Mouse (Mus musculus) frontal cortex, adult 2 months (tissue): ENCODE results near the gene Scap. TPM values are rescaled to one million over a fixed set of nuclear protein-coding genes. Genes with fewer than 3 reads are reported as not detected.
"Not testable (repeated sequence)": the region's sequence is repeated elsewhere in the genome, so short reads cannot be mapped to it uniquely, and the experiment has no call there.

Source experiments
- DNase-seq, 2 experiments: peaks; one replicate each; pipeline ENCODE4 v3.0.0; 2022; ENCODE audit warnings: low spot score in 1 of 2; ENCODE audit errors: extremely low spot score in 1 of 2
- polyA plus RNA-seq: library from polyadenylated mRNA; depleted of rRNA; stranded (reverse); fragments of >200 nt; gene quantifications from 2 replicates; pipeline ENCODE4 v1.2.3, GENCODE M21; 2012

The Scap gene
- polyA plus RNA-seq, 1 experiment, result 45.8 TPM

DNA sequence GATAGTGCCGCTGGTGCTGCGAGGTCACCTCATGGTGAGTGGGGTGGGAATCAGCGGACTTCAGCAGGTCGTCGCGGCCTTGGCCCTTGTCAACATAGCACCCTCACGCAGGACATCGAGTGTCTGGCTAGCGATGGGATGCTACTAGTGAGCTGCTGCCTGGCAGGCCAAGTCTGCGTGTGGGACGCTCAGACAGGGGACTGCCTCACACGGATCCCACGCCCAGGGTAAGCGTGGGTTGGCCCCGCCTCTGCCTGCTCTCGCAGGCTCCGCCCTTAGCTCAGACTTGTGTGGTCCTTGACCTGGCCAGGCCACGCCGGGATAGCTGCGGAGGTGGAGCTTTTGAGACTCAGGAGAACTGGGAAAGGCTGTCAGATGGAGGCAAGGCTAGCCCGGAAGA, 47.6 kb downstream of the Scap start:
- DNase-seq, result no peak

DNA sequence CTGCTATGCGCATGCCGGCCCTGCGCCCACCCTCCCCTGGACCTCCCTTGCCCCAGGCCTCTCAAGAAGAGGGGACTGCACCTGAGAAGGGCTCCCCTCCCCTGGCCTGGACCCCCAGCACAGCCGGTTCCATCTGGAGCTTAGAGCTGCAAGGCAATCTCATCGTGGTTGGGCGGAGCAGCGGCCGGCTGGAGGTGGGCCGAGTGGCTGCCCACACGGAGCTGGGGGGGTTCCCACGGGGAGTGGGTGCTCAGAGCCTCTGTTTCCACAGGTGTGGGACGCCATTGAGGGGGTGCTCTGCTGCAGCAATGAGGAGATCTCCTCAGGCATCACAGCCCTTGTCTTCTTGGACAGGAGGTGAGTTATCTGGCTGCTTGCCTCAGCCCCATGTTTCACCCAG, 48.2 kb downstream of the Scap start:
- no peak for DNase-seq

DNA sequence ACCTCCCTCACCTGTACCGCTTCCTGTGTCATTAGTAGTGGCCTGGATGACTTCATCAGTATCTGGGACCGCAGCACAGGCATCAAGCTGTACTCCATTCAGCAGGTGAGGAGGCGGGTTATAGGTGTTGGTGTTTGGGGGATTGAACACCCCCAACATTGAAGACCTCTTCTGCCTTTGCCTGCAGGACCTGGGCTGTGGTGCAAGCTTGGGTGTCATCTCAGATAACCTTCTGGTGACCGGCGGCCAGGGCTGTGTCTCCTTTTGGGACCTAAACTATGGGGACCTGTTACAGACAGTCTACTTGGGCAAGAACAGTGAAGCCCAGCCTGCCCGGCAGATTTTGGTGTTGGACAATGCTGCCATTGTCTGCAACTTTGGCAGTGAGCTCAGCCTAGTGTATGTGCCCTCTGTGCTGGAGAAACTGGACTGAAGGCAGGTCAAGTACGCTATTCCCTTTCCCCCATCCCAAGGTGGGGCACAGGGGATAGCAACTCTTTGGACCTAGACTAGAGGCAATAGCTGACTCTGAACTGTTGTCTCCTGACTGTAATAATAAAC, 51.4 kb downstream of the Scap start:
- no peak for DNase-seq

DNA sequence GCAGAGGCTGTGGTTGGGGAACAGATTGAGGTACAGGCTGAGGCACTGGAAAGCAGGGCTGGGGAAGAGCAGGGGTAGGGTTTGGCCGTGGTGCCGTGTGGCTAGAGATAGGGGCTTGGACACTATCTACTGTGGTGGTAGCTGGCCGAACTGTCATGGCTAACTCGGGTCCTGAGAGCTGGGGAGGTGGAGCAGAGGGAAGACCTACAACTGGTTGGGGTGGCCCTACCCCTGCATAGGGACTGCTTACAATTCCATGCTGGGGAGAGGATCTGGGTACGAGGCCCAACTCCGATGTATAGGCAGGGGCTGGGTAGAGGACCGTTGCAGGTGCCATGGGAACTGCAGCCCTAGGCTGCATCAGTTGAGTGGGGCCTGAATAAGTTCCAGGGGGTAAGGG, 54.9 kb downstream of the Scap start:
- DNase-seq, result no peak

DNA sequence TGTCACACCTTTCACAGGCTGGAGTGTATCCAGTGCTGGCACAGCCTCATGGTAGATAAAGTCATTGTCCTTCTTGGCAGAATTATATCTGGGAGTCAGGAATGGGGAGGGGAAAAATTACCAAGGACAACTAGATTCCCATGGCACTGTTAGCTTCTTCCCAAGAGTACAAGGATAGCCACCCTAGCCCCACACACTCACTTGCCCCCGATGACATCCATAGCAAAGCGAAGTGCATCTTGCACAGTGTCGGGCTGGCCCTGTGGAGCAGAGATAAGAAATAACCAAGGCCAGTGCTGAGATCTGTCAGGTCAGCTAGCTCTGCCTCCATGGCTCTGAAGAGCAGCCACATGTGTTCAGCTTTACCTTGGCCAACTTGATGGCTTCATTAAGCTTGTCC, 57.8 kb downstream of the Scap start:
- no peak for DNase-seq

DNA sequence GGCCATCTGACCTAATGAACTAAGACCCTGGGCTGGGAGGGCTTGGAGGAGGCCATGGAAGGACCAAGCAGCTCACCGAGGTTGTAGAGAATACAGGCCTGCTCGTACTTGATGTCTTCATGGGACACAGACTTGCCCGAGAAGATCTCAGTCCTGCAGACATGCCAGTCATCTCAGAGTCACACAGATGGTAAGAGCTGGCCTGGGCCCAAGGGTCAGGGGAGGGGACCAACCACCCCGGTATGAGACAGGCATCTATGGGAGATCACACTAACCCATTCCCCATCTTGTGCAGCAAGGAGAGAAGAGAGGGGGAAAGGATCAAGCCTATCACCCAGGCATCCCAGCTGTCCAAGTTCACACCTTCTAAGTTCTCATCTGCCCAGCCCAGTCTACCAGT, 60.2 kb downstream of the Scap start:
- DNase-seq, result no peak

DNA sequence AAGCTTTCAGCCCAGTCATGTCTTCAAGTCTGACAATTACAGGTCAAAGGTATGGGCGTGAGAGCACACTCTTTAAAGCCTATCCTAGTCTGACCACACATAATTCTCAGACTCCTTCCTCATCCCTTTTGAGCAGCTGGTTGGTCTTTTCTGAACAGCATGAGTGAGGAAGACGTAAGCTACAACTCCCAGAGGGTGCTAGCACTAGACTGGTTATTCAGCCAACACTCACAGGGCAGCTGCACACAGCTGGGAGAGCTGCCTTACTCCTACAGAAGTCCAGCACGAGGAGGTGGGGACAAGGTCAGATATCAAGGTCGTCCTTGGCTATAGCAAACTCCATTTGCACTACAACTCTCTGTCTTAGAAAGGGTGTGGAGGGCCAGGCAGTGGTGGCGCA, 67.6 kb downstream of the Scap start:
- no peak for DNase-seq

DNA sequence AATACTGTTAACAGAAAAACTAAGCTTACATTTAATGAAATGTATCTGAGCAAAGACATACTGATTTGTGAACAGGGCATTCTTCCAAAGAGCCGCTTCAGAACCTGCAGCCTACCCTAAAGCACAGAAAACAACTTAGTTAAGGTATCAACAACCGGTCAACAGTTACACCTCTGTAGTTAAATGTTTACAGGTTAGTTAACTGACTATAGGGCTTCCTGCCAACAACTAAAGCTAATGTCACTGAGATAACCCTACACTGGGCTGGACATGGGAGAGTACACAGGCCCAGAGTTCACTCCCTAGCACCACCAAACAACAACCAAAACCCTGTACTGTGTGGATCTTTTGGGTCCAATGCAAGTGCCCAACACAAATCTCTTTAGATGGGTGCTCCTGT, 69.6 kb downstream of the Scap start:
- DNase-seq, result no peak

DNA sequence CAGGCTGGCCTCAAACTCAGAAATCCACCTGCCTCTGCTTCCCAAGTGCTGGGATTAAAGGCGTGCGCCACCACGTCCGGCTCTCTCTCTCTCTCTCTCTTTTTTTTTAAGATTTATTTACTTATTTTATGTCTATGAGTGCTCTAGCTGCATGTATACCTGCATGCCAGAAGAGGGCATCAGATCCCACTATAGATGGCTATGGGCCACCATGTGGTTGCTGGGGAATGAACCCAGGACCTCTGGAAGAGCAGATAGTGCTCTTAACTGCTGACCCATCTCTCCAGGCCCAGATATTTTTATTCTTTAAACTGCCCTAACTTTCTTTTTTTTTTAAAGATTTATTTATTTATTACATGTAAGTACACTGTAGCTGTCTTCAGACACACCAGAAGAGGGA, 70.2 kb downstream of the Scap start:
- DNase-seq, result not testable (repeated sequence)

DNA sequence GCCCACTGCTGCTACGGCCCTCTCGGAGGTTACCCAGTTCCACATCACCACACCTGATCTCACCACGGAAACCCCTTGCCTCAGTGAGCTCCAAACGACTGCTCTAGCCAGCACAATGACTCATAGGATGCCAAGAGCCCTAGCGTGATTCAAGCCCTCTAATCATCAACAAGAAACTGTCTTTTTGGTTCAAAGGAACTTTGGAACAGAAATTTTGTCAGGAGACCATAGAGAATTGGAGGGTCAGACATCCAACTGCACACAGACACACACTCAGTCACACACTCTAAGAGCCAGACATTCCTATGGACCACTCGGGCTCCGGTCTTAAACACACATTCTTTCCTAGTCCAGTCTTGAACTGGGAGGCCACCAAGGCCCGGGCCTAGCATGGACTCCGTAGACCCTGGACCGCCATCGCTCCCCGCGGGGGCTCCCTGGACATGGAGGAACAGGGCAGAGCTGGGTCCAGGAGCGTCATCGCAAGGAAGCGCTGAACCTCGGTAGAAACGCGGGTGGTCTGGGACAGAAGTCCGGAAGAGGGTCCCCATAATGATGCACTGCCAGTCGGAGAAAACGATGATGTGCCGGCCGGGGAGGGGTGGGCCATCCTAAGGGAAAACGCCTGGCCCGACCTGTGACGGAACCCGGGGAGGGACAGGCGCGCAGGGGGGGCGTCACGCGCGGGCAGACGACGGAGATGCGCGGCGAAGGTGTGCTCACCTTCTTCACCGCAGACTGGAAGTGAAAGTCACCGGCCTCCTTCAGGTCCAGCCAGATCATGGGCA, 74.4 kb downstream of the Scap start:
- no peak for DNase-seq

DNA sequence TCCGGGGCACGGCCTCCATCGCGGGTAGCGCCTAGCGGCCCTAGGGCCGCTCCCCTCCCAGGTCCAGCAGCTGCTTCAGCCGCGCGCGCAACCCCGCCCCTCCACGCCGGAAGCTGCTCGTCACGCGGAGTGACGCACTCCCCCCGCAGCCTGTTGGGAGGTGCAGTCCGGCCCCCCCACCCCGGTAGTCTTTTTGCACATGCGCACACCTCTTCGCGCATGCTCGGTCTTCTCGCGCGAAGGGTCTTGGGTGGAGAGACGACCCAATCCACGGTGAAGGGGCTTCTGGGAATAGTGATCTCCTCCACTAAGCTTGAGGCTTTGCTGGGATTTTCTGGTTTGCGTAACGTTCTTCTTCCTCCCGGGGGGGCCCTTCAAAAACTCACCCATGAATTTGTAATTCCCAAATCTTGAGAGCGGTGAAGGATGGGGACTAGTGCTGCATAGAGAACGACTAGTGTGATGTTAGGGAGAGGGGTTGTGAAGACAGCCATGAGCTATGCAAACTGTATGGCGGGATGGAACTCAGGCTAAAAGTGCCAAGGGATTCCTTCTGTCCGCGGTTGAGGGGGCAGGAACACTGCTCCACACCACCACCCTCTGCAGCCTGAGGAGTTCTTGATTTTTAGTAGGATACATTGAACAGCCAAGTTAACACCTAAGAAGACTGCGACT, 75.1 kb downstream of the Scap start, which contains the start of gene Ptpn23:
Gene Ptpn23 (minus strand): TSS at position 115 of the 675 bp plus-strand sequence.
- DNase-seq, result peak; percentile 88 to 95

DNA sequence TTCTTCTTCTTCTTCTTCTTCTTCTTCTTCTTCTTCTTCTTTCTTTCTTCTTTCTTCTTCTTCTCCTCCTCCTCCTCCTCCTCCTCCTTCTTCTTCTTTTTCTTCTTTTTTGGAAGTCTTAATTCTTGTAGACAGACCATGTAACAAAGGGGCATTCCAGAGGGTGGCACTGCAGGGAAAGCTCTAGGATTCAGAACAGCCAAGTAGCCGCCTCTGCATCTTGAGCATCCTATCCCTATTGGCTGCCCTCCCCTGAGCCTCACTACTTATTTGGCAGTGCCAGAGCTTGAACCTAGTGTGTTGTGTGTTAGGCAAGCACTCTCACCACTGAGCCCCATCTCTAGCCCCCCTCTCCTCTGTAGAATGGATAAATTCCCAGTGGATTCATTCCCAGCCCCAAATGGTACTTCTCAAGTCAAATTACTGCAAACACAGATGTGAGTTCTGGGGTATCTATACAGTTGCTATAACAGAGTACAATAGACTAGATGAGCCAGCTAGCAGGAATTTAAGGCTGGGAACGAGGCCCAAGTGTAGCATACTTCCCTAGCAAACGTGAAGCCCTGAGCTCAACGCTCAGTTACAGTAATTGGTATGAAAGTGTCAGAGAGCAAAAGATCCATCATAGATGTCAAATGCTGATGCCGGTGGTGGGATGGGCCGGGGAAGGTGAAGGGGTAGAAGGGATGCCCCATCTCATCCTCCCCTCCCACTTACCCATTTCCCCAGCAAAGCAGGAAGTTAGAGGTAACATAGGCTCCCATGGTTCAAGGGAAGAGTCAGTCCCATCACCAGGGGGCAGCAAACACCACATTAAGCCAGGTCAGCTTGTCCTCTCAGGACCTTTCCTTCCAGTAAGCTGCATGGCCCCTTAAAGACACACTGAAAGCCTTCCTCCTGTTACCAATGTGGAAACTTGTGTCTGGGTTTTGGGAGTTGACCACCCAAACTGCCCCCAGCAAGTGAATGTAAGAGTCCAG, 78.1 kb downstream of the Scap start:
- DNase-seq, result peak; percentile 63 to 89

DNA sequence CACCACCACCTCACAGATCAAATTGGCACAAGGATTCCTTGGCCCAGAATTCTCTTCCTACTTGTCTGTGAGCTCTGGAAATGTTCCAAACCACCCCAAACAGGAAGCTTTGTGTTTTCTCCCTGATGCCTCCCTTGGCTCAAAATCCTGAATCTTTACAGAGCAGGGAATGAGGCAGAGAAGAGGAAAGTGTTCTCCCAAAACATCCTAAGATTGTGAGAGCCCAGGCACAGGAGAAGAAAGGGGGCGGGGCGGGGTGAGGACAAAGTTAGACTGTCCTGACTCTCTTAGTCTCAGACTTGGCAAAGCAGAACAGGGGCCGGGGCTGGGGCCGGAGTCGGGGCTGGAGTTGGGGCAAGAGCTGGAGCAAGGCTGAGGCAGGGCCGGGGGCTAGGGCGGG, 79.8 kb downstream of the Scap start:
- DNase-seq, result peak in 1 of 2 experiments; percentile 36

DNA sequence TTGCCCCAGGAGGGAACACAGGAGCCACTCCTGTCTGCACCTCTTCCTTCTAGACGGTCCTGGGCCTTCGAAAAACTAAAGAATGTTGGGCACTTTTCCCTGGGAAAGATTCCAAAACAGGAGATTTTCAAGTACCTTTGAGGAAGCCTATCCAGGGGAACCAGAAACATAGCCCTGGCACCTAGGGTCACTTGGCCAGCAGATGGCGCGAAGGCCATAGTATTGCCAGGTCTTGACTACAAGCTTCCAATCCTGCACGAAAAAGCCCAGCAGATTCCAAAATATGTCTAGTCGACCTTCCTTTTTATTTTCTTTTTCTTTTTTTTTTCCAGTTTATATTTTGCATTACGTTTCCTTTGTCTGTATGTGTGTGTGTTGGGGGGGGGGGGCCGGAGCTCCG, 80.7 kb downstream of the Scap start:
- DNase-seq, result no peak

DNA sequence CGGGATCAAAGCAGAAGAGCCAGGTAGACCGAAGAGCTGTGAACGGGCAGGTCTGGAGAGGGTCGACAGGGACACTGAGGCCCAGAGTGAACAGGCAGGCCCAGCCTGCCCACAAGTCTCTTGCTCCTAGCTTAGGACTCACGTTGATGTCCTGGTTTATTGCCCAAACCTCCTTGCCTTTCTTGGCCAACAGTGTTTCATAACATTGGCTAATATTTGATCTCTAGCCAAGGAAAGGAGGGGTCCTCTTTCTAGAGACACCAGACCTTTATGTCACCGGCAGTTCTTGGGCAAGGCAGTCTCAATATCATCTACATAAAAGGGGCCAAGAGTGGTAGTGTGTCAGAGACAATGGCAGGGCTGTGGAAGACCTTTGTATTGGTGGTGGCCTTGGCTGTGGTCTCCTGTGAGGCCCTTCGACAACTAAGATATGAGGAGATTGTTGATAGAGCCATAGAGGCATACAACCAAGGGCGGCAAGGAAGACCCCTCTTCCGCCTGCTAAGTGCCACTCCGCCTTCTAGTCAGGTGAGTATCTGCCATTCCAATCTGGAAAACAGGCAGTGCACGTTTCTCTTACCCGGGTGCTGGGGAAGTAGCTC, 86.5 kb downstream of the Scap start, which contains the start of gene Ngp:
Gene Ngp (plus strand): TSS at position 237 of the 602 bp plus-strand sequence.
- no peak for DNase-seq

DNA sequence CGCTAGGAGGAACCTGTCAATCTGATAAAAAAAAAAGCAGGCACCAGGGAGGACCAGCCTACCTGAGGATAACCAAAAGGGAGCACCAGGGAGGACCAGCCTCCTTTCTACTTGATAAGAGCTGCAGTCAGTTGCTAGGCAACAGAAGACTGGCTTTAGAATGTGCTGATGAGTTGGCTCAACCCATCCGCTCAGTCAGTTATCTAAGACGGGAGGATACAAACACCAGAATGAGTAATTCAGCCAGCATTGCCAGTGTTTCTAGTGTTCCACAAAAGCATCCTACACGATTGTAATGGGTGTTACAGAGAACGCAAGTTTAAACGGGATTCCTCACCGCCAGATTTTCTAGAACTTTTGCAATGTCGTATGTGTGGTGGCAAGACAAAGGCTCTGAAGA, 98.2 kb downstream of the Scap start:
- DNase-seq, result peak; percentile 55 to 73

DNA sequence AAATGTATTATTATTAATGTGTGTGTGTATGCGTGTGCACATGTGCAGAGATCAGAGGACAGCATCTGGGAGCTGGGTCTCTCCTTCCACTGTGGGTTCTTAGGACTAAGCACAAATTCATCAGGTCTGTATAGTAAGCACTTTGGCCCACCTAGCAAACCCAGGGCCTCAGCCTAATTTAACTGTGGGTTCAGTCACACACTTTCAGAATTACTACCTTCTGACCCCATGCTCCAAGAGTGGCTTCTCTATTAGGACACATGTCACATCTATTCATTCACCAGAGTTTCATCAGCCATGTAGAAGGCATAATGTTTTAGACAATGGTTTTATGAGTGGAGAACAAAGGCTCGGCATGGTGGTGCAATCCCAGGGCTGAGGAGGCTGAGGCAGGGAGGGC, 100.0 kb downstream of the Scap start:
- DNase-seq, result no peak
